Mouse (Mus musculus) gastrocnemius, postnatal 25 days (tissue): Measurements from ENCODE around the gene Stpg2. TPM values are rescaled to one million over a fixed set of nuclear protein-coding genes. Genes with fewer than 3 reads are reported as not detected.

Experiments used
- DNase-seq: peaks from one replicate; pipeline ENCODE4 v3.0.0; 2022
- total RNA-seq, 2 experiments: library from RNA; stranded (reverse); gene quantifications; 1 replicate in 1 of 2; 2 replicates in 1 of 2; pipeline ENCODE4 v1.2.3; 2021

The Stpg2 gene
- total RNA-seq, 2 experiments from 2014 or later, result not detected

GRCm38 (mm10) chr3:139733156-139733555 is 527.7 kb downstream of the Stpg2 start:
- DNase-seq, result no peak

DNA sequence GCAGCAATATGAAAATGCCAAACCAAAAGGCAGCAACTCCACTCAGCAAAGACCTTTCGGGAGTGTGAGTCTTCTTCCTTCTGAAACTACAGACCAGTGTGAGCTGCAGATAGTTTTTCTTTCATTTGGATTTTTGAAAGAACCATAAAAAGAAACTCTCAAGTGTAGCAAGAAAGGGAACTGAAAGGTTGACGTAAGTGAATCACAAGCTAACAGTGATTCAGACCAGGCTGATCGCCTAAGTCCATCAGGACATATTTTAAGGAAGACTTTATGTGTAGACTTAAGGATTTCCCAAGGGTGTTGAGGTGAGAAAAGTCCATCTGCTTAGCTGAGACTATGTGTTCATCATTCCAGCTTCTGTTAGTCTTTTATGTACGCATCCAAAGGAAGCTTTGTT is 533.9 kb downstream of the Stpg2 start:
- no peak for DNase-seq

Other genes starting within 250 kb of the Stpg2 start
- gene Rap1gds1, start 130.5 kb upstream of the Stpg2 start, total RNA-seq, result 10 to 100 TPM; 34.4 to 37.5 TPM